ENCODE assay signal across 17 mouse cellular contexts in the genomic region with DNA sequence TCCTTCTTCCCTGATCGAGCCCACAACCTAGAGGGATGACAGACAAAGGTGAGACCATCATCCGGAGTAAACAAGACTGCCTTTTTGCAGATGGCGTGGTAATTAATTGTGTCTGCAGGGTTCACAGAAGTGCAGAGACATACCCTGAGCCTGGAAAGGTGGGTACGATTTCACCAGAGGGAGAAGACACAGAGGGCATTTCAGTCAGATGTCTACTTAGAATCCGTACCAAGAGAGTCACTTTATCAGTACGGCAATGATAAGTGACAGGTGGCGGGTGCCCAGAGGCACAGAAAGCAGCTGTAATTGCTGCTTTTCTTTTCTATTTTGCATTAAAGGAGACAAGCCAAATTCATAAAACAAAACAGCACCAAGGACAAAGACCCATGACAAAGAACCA.
"Had no signal": no experiment of that assay in that cellular context is flagged by ENCODE, and none has a peak within 500 bp of the region (broad histone marks: within the 10 kb centered on the region; RNA-seq: fewer than 3 reads in every experiment).

No protein-coding gene starts in this region.

- DNase-seq: kidney, adult 9 months; kidney, postnatal 14 days; kidney, postnatal 4 days; left cerebral cortex, postnatal 4 days; liver, postnatal 0 days; lung, embryonic 14.5 days; right cerebral cortex, postnatal 25 days; spleen, adult 18-20 months; thymus, postnatal 25 days had no signal

- H3K27me3 ChIP-seq: limb, embryonic 12.5 days; limb, embryonic 15.5 days; midbrain, embryonic 12.5 days; stomach, embryonic 15.5 days had no signal

- H3K9ac ChIP-seq: limb, embryonic 12.5 days; limb, embryonic 15.5 days; liver, embryonic 14.5 days; liver, postnatal 0 days; lung, embryonic 14.5 days; midbrain, embryonic 12.5 days; stomach, embryonic 15.5 days had no signal

- H3K9me3 ChIP-seq: limb, embryonic 12.5 days; limb, embryonic 15.5 days; midbrain, embryonic 12.5 days; stomach, embryonic 15.5 days had no signal

- ATAC-seq: liver, postnatal 0 days; lung, postnatal 0 days had no signal

- H3K36me3 ChIP-seq: limb, embryonic 12.5 days; limb, embryonic 15.5 days; midbrain, embryonic 12.5 days; stomach, embryonic 15.5 days had no signal

- H3K27ac ChIP-seq: limb, embryonic 12.5 days; limb, embryonic 15.5 days; liver, embryonic 14.5 days; macrophage; midbrain, embryonic 12.5 days; stomach, embryonic 15.5 days had no signal

- H3K4me2 ChIP-seq: limb, embryonic 12.5 days; limb, embryonic 15.5 days; liver, embryonic 11.5 days; lung, embryonic 14.5 days; midbrain, embryonic 12.5 days; stomach, embryonic 15.5 days had no signal

- H3K4me3 ChIP-seq: limb, embryonic 12.5 days; limb, embryonic 15.5 days; midbrain, embryonic 12.5 days; stomach, embryonic 15.5 days had no signal

- H3K4me1 ChIP-seq: limb, embryonic 12.5 days; limb, embryonic 15.5 days; midbrain, embryonic 12.5 days; stomach, embryonic 15.5 days had no signal
